Mouse (Mus musculus): ENCODE results near the gene Krtap4-6. TPM values are rescaled to one million over a fixed set of nuclear protein-coding genes. Genes with fewer than 3 reads are reported as not detected.

Gene Krtap4-6
- polyA plus RNA-seq, 1 experiment: not detected

- TF ChIP-seq USF1 (IDR thresholded peaks at IDR 0.05; ENCODE audit: low read depth) (no peak), TCF3 (IDR thresholded peaks at IDR 0.05; ENCODE audit: insufficient read length, low read depth) (no peak), MYOD1 (IDR thresholded peaks at IDR 0.05; ENCODE audit: control insufficient read depth in 1 of 3, insufficient read length in 2 of 3, low read depth in 2 of 3) (no peak), MAX (IDR thresholded peaks at IDR 0.05; ENCODE audit: low read depth) (no peak), E2F4 (IDR thresholded peaks at IDR 0.05; ENCODE audit: insufficient read depth) (no peak), TCF12 (IDR thresholded peaks at IDR 0.05; ENCODE audit: insufficient read depth, poor library complexity, severe bottlenecking) (no peak), REST (IDR thresholded peaks at IDR 0.05; ENCODE audit: insufficient read depth, insufficient read length) (no peak), POLR2AphosphoS2 (IDR thresholded peaks at IDR 0.05; ENCODE audit: insufficient read length, low read depth) (no peak), CEBPB (IDR thresholded peaks at IDR 0.05; ENCODE audit: insufficient read depth, poor library complexity, severe bottlenecking) (no peak), SRF (IDR thresholded peaks at IDR 0.05; ENCODE audit: control insufficient read depth, insufficient read length, low read depth) (no peak), MYOG (IDR thresholded peaks at IDR 0.05; ENCODE audit: control insufficient read depth in 1 of 3, insufficient read depth in 1 of 3, insufficient read length in 2 of 3, low read depth in 2 of 3) (no peak), POLR2A (IDR thresholded peaks at IDR 0.05; ENCODE audit: insufficient read length, low read depth) (no peak)
- no peaks in the 10 kb centered on the region for H3K27me3 ChIP-seq (ENCODE audit: control insufficient read depth, insufficient read depth, insufficient read length)
- no peaks in the 10 kb centered on the region for H3K36me3 ChIP-seq (ENCODE audit: control insufficient read depth, insufficient read depth)
- no peak overlapping the region for H3K4me3 ChIP-seq
- no peak overlapping the region for H3ac ChIP-seq (ENCODE audit: control insufficient read depth, insufficient read length)
- H3K79me2 ChIP-seq (ENCODE audit: control insufficient read depth, insufficient read depth): no peaks in the 10 kb centered on the region
- H3K4me2 ChIP-seq (ENCODE audit: low read depth): no peak overlapping the region
Observed at GRCm38 (mm10) chr11:99633293-99633692, 32.5 kb downstream of the Krtap4-6 start.

GRCm38 (mm10) chr11:99630890-99631289, 34.9 kb downstream of the Krtap4-6 start:
- Histone ChIP-seq H3K36me3 (ENCODE audit: control insufficient read depth, insufficient read depth) (no peaks in the 10 kb centered on the region), H3K27me3 (ENCODE audit: control insufficient read depth, insufficient read depth, insufficient read length) (no peaks in the 10 kb centered on the region), H3ac (ENCODE audit: control insufficient read depth, insufficient read length) (no peak overlapping the region), H3K79me2 (ENCODE audit: control insufficient read depth, insufficient read depth) (no peaks in the 10 kb centered on the region), H3K4me3 (no peak overlapping the region), H3K4me2 (ENCODE audit: low read depth) (no peak overlapping the region)
- TF ChIP-seq TCF3 (IDR thresholded peaks at IDR 0.05; ENCODE audit: insufficient read length, low read depth) (no peak), MYOG (IDR thresholded peaks at IDR 0.05; ENCODE audit: control insufficient read depth in 1 of 3, insufficient read depth in 1 of 3, insufficient read length in 2 of 3, low read depth in 2 of 3) (no peak)

- TF ChIP-seq POLR2AphosphoS2 (IDR thresholded peaks at IDR 0.05; ENCODE audit: insufficient read length, low read depth) (no peak), SRF (IDR thresholded peaks at IDR 0.05; ENCODE audit: control insufficient read depth, insufficient read length, low read depth) (no peak), USF1 (IDR thresholded peaks at IDR 0.05; ENCODE audit: low read depth) (no peak), TCF3 (IDR thresholded peaks at IDR 0.05; ENCODE audit: insufficient read length, low read depth) (no peak), REST (IDR thresholded peaks at IDR 0.05; ENCODE audit: insufficient read depth, insufficient read length) (no peak), MAX (IDR thresholded peaks at IDR 0.05; ENCODE audit: low read depth) (no peak), MYOG (IDR thresholded peaks at IDR 0.05; ENCODE audit: control insufficient read depth in 1 of 3, insufficient read depth in 1 of 3, insufficient read length in 2 of 3, low read depth in 2 of 3) (no peak), POLR2A (IDR thresholded peaks at IDR 0.05; ENCODE audit: insufficient read length, low read depth) (no peak), MYOD1 (IDR thresholded peaks at IDR 0.05; ENCODE audit: control insufficient read depth in 1 of 3, insufficient read length in 2 of 3, low read depth in 2 of 3) (no peak), TCF12 (IDR thresholded peaks at IDR 0.05; ENCODE audit: insufficient read depth, poor library complexity, severe bottlenecking) (no peak), CEBPB (IDR thresholded peaks at IDR 0.05; ENCODE audit: insufficient read depth, poor library complexity, severe bottlenecking) (no peak), E2F4 (IDR thresholded peaks at IDR 0.05; ENCODE audit: insufficient read depth) (no peak)
- H3K79me2 ChIP-seq (ENCODE audit: control insufficient read depth, insufficient read depth): no peaks in the 10 kb centered on the region
Observed at GRCm38 (mm10) chr11:99628138-99628537, 37.6 kb downstream of the Krtap4-6 start, which contains the start of gene Krtap4-1. Gene Krtap4-1 (minus strand): TSS chr11:99628238.

GRCm38 (mm10) chr11:99620335-99620734, 45.4 kb downstream of the Krtap4-6 start, which contains the start of gene Gm11562:
Gene Gm11562 (minus strand): TSS chr11:99620435.
- no peaks in the 10 kb centered on the region for H3K27me3 ChIP-seq (ENCODE audit: control insufficient read depth, insufficient read depth, insufficient read length)
- H3K4me3 ChIP-seq: no peak within 1 kb of the TSS
- no peak within 1 kb of the TSS for H3K4me2 ChIP-seq (ENCODE audit: low read depth)
- no peaks in the 10 kb centered on the region for H3K36me3 ChIP-seq (ENCODE audit: control insufficient read depth, insufficient read depth)
- no peaks in the 10 kb centered on the region for H3K79me2 ChIP-seq (ENCODE audit: control insufficient read depth, insufficient read depth)
- TF ChIP-seq SRF (IDR thresholded peaks at IDR 0.05; ENCODE audit: control insufficient read depth, insufficient read length, low read depth) (no peak), TCF12 (IDR thresholded peaks at IDR 0.05; ENCODE audit: insufficient read depth, poor library complexity, severe bottlenecking) (no peak), POLR2AphosphoS2 (IDR thresholded peaks at IDR 0.05; ENCODE audit: insufficient read length, low read depth) (no peak), TCF3 (IDR thresholded peaks at IDR 0.05; ENCODE audit: insufficient read length, low read depth) (no peak), MYOD1 (IDR thresholded peaks at IDR 0.05; ENCODE audit: control insufficient read depth in 1 of 3, insufficient read length in 2 of 3, low read depth in 2 of 3) (no peak), REST (IDR thresholded peaks at IDR 0.05; ENCODE audit: insufficient read depth, insufficient read length) (no peak)
- H3ac ChIP-seq (ENCODE audit: control insufficient read depth, insufficient read length): no peak within 1 kb of the TSS

More at GRCm38 (mm10) chr11:99628138-99628537, 37.6 kb downstream of the Krtap4-6 start, which contains the start of gene Krtap4-1:
- no peaks in the 10 kb centered on the region for H3K36me3 ChIP-seq (ENCODE audit: control insufficient read depth, insufficient read depth)
- H3K4me3 ChIP-seq: no peak within 1 kb of the TSS
- no peak within 1 kb of the TSS for H3ac ChIP-seq (ENCODE audit: control insufficient read depth, insufficient read length)
- H3K27me3 ChIP-seq (ENCODE audit: control insufficient read depth, insufficient read depth, insufficient read length): no peaks in the 10 kb centered on the region
- H3K4me2 ChIP-seq (ENCODE audit: low read depth): no peak within 1 kb of the TSS

Other genes starting within 250 kb of the Krtap4-6 start
- not detected for gene Krt12, start 243.7 kb downstream of the Krtap4-6 start, polyA plus RNA-seq (2012; fragmentation: generic; extraction: Trizol)
- not detected for gene Krt20, start 227.8 kb downstream of the Krtap4-6 start, polyA plus RNA-seq (2012; fragmentation: generic; extraction: Trizol)
- 0.02 TPM for gene Krt23, start 172.8 kb downstream of the Krtap4-6 start, polyA plus RNA-seq (2012; fragmentation: generic; extraction: Trizol)
- gene Krt39, start 144.6 kb downstream of the Krtap4-6 start, polyA plus RNA-seq (2012; fragmentation: generic; extraction: Trizol): not detected
- not detected for gene Krt40, start 122.8 kb downstream of the Krtap4-6 start, polyA plus RNA-seq (2012; fragmentation: generic; extraction: Trizol)
- not detected for gene Krtap3-3, start 115.1 kb downstream of the Krtap4-6 start, polyA plus RNA-seq (2012; fragmentation: generic; extraction: Trizol)
- not detected for gene Krtap3-2, start 109.1 kb downstream of the Krtap4-6 start, polyA plus RNA-seq (2012; fragmentation: generic; extraction: Trizol)
- not detected for gene Gm11939, start 106.5 kb downstream of the Krtap4-6 start, polyA plus RNA-seq (2012; fragmentation: generic; extraction: Trizol)
- gene Krtap3-1, start 99.3 kb downstream of the Krtap4-6 start, polyA plus RNA-seq (2012; fragmentation: generic; extraction: Trizol): not detected
- not detected for gene Krtap1-5, start 84.9 kb downstream of the Krtap4-6 start, polyA plus RNA-seq (2012; fragmentation: generic; extraction: Trizol)
- not detected for gene Krtap1-4, start 82.3 kb downstream of the Krtap4-6 start, polyA plus RNA-seq (2012; fragmentation: generic; extraction: Trizol)
- gene Krtap1-3, start 74.6 kb downstream of the Krtap4-6 start, polyA plus RNA-seq (2012; fragmentation: generic; extraction: Trizol): not detected
- not detected for gene Krtap9-3, start 67.9 kb downstream of the Krtap4-6 start, polyA plus RNA-seq (2012; fragmentation: generic; extraction: Trizol)
- gene Gm11938, start 62.7 kb downstream of the Krtap4-6 start, polyA plus RNA-seq (2012; fragmentation: generic; extraction: Trizol): not detected
- not detected for gene Gm11937, start 55.8 kb downstream of the Krtap4-6 start, polyA plus RNA-seq (2012; fragmentation: generic; extraction: Trizol)
- gene Krtap2-4, start 51.1 kb downstream of the Krtap4-6 start, polyA plus RNA-seq (2012; fragmentation: generic; extraction: Trizol): not detected
- gene Gm11562, start 45.5 kb downstream of the Krtap4-6 start, polyA plus RNA-seq (2012; fragmentation: generic; extraction: Trizol): not detected
- not detected for gene Krtap4-1, start 37.7 kb downstream of the Krtap4-6 start, polyA plus RNA-seq (2012; fragmentation: generic; extraction: Trizol)
- not detected for gene Krtap4-2, start 30.9 kb downstream of the Krtap4-6 start, polyA plus RNA-seq (2012; fragmentation: generic; extraction: Trizol)
- gene Krtap4-7, start 21.9 kb downstream of the Krtap4-6 start, polyA plus RNA-seq (2012; fragmentation: generic; extraction: Trizol): not detected
- not detected for gene Gm11555, start 15.7 kb downstream of the Krtap4-6 start, polyA plus RNA-seq (2012; fragmentation: generic; extraction: Trizol)
- not detected for gene Gm11563, start 7.0 kb downstream of the Krtap4-6 start, polyA plus RNA-seq (2012; fragmentation: generic; extraction: Trizol)
- gene Gm14190, start 24.8 kb upstream of the Krtap4-6 start, polyA plus RNA-seq (2012; fragmentation: generic; extraction: Trizol): not detected
- not detected for gene Gm14180, start 68.3 kb upstream of the Krtap4-6 start, polyA plus RNA-seq (2012; fragmentation: generic; extraction: Trizol)
- not detected for gene Gm11595, start 107.0 kb upstream of the Krtap4-6 start, polyA plus RNA-seq (2012; fragmentation: generic; extraction: Trizol)
- gene Krtap4-8, start 114.7 kb upstream of the Krtap4-6 start, polyA plus RNA-seq (2012; fragmentation: generic; extraction: Trizol): not detected
- not detected for gene Krtap4-9, start 119.2 kb upstream of the Krtap4-6 start, polyA plus RNA-seq (2012; fragmentation: generic; extraction: Trizol)
- gene Gm11596, start 127.5 kb upstream of the Krtap4-6 start, polyA plus RNA-seq (2012; fragmentation: generic; extraction: Trizol): not detected
- gene Gm11569, start 133.0 kb upstream of the Krtap4-6 start, polyA plus RNA-seq (2012; fragmentation: generic; extraction: Trizol): not detected
- gene Gm11554, start 138.5 kb upstream of the Krtap4-6 start, polyA plus RNA-seq (2012; fragmentation: generic; extraction: Trizol): not detected
- gene Krtap4-13, start 143.9 kb upstream of the Krtap4-6 start, polyA plus RNA-seq (2012; fragmentation: generic; extraction: Trizol): not detected
- not detected for gene Gm11564, start 149.7 kb upstream of the Krtap4-6 start, polyA plus RNA-seq (2012; fragmentation: generic; extraction: Trizol)
- gene 2300003K06Rik, start 172.1 kb upstream of the Krtap4-6 start, polyA plus RNA-seq (2012; fragmentation: generic; extraction: Trizol): not detected
- not detected for gene Krtap4-16, start 185.6 kb upstream of the Krtap4-6 start, polyA plus RNA-seq (2012; fragmentation: generic; extraction: Trizol)
- not detected for gene Gm11568, start 192.0 kb upstream of the Krtap4-6 start, polyA plus RNA-seq (2012; fragmentation: generic; extraction: Trizol)
- gene Gm11559, start 198.5 kb upstream of the Krtap4-6 start, polyA plus RNA-seq (2012; fragmentation: generic; extraction: Trizol): not detected
- gene Krtap9-1, start 207.4 kb upstream of the Krtap4-6 start, polyA plus RNA-seq (2012; fragmentation: generic; extraction: Trizol): not detected
- gene Gm11567, start 213.2 kb upstream of the Krtap4-6 start, polyA plus RNA-seq (2012; fragmentation: generic; extraction: Trizol): not detected
- gene Krtap31-1, start 242.0 kb upstream of the Krtap4-6 start, polyA plus RNA-seq (2012; fragmentation: generic; extraction: Trizol): not detected
- not detected for gene Gm11565, start 248.8 kb upstream of the Krtap4-6 start, polyA plus RNA-seq (2012; fragmentation: generic; extraction: Trizol)